Mouse (Mus musculus): ENCODE results near the gene BC005561. TPM values are rescaled to one million over a fixed set of nuclear protein-coding genes. Genes with fewer than 3 reads are reported as not detected.

Gene BC005561
- total and polyA plus RNA-seq, 3 experiments: 1.8 to 4.0 (median 2.5) TPM

DNA sequence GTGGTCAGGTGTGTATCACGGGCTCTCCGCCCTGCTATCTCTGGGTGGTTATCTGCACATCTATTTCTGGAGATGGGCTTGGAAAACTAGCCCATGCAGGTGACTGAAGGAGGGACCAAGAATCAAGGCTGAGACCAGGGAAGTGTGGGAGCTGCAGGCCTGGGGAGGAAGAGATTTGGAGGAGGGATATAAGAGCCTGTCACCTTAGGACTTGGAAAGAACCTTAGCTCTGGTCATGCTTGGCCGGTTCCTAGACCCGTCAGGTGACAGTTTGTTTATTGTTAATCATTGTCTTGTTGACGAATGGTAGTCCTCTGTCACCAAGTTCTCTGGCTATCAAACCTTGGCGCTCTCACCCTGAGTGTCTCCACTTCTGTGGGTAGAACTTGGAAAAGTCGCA lies 27.8 kb upstream of the BC005561 start:
- dilution Hi-C loops (cut with MboI; ENCODE audit: extremely low pct_ligation_motif_present, extremely low pct_unique_long_range_greater_than_20kb, low sequenced_read_pairs) (no loop called here), in situ Hi-C loops (cut with MboI; ENCODE audit: low pct_ligation_motif_present, low pct_unique_long_range_greater_than_20kb, low sequenced_read_pairs) (no loop called here)
- no peak overlapping the region for H3K27ac ChIP-seq (ENCODE audit: insufficient read depth, low read depth)
- no peaks in the 10 kb centered on the region for H3K4me1 ChIP-seq (ENCODE audit: control insufficient read depth in 1 of 2, insufficient read depth in 2 of 2)
- H3K27me3 ChIP-seq (replicated peaks): no peaks in the 10 kb centered on the region
- H3K9me3 ChIP-seq (replicated peaks; ENCODE audit: low read length): no peaks in the 10 kb centered on the region
- H3K36me3 ChIP-seq (replicated peaks in 1 of 2; ENCODE audit: control insufficient read depth in 1 of 2, insufficient read depth in 1 of 2, low read length in 1 of 2): no peaks in the 10 kb centered on the region
- H3K9ac ChIP-seq (ENCODE audit: insufficient read depth, low read depth): no peak overlapping the region
- no peak overlapping the region for H3K4me3 ChIP-seq (replicated peaks in 1 of 3; ENCODE audit: low read depth in 2 of 3, low read length in 2 of 3, poor library complexity in 1 of 3)
- H3K4me2 ChIP-seq (ENCODE audit: insufficient read depth, low read depth, poor library complexity, severe bottlenecking): no peak overlapping the region
- DNase-seq (ENCODE audit: extremely low read depth): no peak
- TF ChIP-seq RAD21 (IDR thresholded peaks at IDR 0.05; ENCODE audit: low read depth, low read length) (no peak), CHD1 (IDR thresholded peaks at IDR 0.05; ENCODE audit: low read depth, low read length) (no peak), MEF2A (IDR thresholded peaks at IDR 0.05; ENCODE audit: borderline replicate concordance, low read depth, low read length) (no peak), HCFC1 (IDR thresholded peaks at IDR 0.05; ENCODE audit: low read depth, low read length) (no peak), ZMIZ1 (IDR thresholded peaks at IDR 0.05; ENCODE audit: low read depth, low read length) (no peak), UBTF (IDR thresholded peaks at IDR 0.05; ENCODE audit: low read depth, low read length) (no peak), IRF4 (IDR thresholded peaks at IDR 0.05; ENCODE audit: low read depth, low read length) (no peak), RCOR1 (conservative IDR thresholded peaks at IDR 0.05; ENCODE audit: low read depth, low read length) (no peak), ETS1 (conservative IDR thresholded peaks at IDR 0.05; ENCODE audit: low read depth, low read length) (no peak), ZKSCAN1 (IDR thresholded peaks at IDR 0.05; ENCODE audit: borderline replicate concordance, low read depth, low read length) (no peak)
- H3K79me2 ChIP-seq (replicated peaks; ENCODE audit: control insufficient read depth, extremely low read depth, insufficient read depth, poor library complexity, severe bottlenecking): no peaks in the 10 kb centered on the region

DNA sequence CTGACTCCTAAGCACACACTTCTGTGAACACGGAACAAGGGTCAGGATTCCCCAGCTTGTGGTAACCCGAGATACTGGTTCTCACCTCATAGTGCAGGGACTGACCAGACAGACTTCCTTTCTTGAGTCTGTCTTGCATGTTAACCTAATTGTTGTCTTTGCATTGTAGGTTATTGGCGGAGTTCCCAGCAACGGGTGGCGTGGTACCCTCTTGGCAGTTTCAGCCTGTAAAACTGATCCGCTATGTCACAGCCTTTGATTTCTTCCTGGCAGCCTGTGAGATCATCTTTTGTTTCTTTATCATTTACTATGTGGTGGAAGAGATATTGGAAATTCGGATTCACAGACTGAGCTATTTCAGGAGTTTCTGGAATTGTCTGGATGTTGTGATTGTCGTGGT lies 25.3 kb upstream of the BC005561 start:
- DNase-seq (ENCODE audit: extremely low read depth): no peak
- dilution Hi-C loops (cut with MboI; ENCODE audit: extremely low pct_ligation_motif_present, extremely low pct_unique_long_range_greater_than_20kb, low sequenced_read_pairs): no loop called here
- Histone ChIP-seq H3K27ac (ENCODE audit: insufficient read depth, low read depth) (no peak overlapping the region), H3K9ac (ENCODE audit: insufficient read depth, low read depth) (no peak overlapping the region), H3K4me3 (replicated peaks in 1 of 3; ENCODE audit: low read depth in 2 of 3, low read length in 2 of 3, poor library complexity in 1 of 3) (no peak overlapping the region), H3K27me3 (replicated peaks) (no peaks in the 10 kb centered on the region), H3K36me3 (replicated peaks in 1 of 2; ENCODE audit: control insufficient read depth in 1 of 2, insufficient read depth in 1 of 2, low read length in 1 of 2) (no peaks in the 10 kb centered on the region), H3K4me2 (ENCODE audit: insufficient read depth, low read depth, poor library complexity, severe bottlenecking) (no peak overlapping the region), H3K9me3 (replicated peaks; ENCODE audit: low read length) (no peaks in the 10 kb centered on the region), H3K4me1 (ENCODE audit: control insufficient read depth in 1 of 2, insufficient read depth in 2 of 2) (no peaks in the 10 kb centered on the region), H3K79me2 (replicated peaks; ENCODE audit: control insufficient read depth, extremely low read depth, insufficient read depth, poor library complexity, severe bottlenecking) (no peaks in the 10 kb centered on the region)
- in situ Hi-C loops (cut with MboI; ENCODE audit: low pct_ligation_motif_present, low pct_unique_long_range_greater_than_20kb, low sequenced_read_pairs): no loop called here
- TF ChIP-seq GABPA (IDR thresholded peaks at IDR 0.05; ENCODE audit: insufficient replicate concordance, low read depth, low read length) (no peak), MYC (IDR thresholded peaks at IDR 0.05; ENCODE audit: low read depth, low read length) (no peak)

DNA sequence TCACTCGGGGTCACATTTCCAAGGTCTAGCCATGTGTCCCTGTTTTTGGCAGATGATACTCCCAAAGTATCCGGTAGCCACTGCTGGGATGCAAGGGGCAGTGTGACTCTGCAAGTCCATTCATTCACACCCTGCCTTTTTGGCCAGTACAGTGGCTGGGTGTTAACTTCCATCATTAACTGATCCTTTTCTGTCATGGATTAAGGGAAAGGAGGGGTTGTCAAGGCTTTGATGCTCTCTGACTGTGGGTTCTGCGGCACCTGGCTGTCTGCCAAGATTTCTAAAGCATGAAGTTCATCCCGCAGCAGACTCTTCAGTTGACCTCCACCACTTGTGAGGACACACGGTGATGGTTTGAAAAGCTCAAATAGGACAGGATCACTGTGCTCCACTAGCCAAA lies 16.6 kb upstream of the BC005561 start:
- no peak for DNase-seq (ENCODE audit: extremely low read depth)
- H3K4me3 ChIP-seq (replicated peaks in 1 of 3; ENCODE audit: low read depth in 2 of 3, low read length in 2 of 3, poor library complexity in 1 of 3): no peak overlapping the region
- no peaks in the 10 kb centered on the region for H3K27me3 ChIP-seq (replicated peaks)
- H3K36me3 ChIP-seq (replicated peaks in 1 of 2; ENCODE audit: control insufficient read depth in 1 of 2, insufficient read depth in 1 of 2, low read length in 1 of 2): no peaks in the 10 kb centered on the region
- TF ChIP-seq USF2 (conservative IDR thresholded peaks at IDR 0.05; ENCODE audit: low read depth, low read length): no peak
- no peak for TF ChIP-seq NELFE (IDR thresholded peaks at IDR 0.05; ENCODE audit: low read depth, low read length)
- TF ChIP-seq ZC3H11A (IDR thresholded peaks at IDR 0.05; ENCODE audit: low read depth, low read length): no peak
- TF ChIP-seq JUND (conservative IDR thresholded peaks at IDR 0.05; ENCODE audit: low read depth, low read length): no peak
- no peak for TF ChIP-seq NRF1 (IDR thresholded peaks at IDR 0.05; ENCODE audit: low read depth, low read length)
- TF ChIP-seq EP300 (IDR thresholded peaks at IDR 0.05; ENCODE audit: low read length): no peak
- TF ChIP-seq JUN (IDR thresholded peaks at IDR 0.05; ENCODE audit: insufficient read depth, low read depth, low read length): no peak
- TF ChIP-seq ZNF384 (IDR thresholded peaks at IDR 0.05; ENCODE audit: low read depth, low read length): no peak
- no peak for TF ChIP-seq RAD21 (IDR thresholded peaks at IDR 0.05; ENCODE audit: low read depth, low read length)
- TF ChIP-seq BHLHE40 (IDR thresholded peaks at IDR 0.05; ENCODE audit: low read depth, low read length): no peak
- TF ChIP-seq RCOR1 (conservative IDR thresholded peaks at IDR 0.05; ENCODE audit: low read depth, low read length): no peak
- TF ChIP-seq ELF1 (IDR thresholded peaks at IDR 0.05; ENCODE audit: low read depth, low read length): no peak
- no peak for TF ChIP-seq ETS1 (conservative IDR thresholded peaks at IDR 0.05; ENCODE audit: low read depth, low read length)
- TF ChIP-seq MAX (IDR thresholded peaks at IDR 0.05; ENCODE audit: low read length): no peak
- TF ChIP-seq SMC3 (IDR thresholded peaks at IDR 0.05; ENCODE audit: low read depth, low read length): no peak
- TF ChIP-seq TCF12 (IDR thresholded peaks at IDR 0.05; ENCODE audit: low read depth, low read length): no peak
- TF ChIP-seq TBP (conservative IDR thresholded peaks at IDR 0.05; ENCODE audit: low read depth, low read length): no peak
- in situ Hi-C loops (cut with MboI; ENCODE audit: low pct_ligation_motif_present, low pct_unique_long_range_greater_than_20kb, low sequenced_read_pairs): no loop called here
- H3K4me1 ChIP-seq (ENCODE audit: control insufficient read depth in 1 of 2, insufficient read depth in 2 of 2): no peaks in the 10 kb centered on the region
- H3K27ac ChIP-seq (ENCODE audit: insufficient read depth, low read depth): no peak overlapping the region
- no peak overlapping the region for H3K4me2 ChIP-seq (ENCODE audit: insufficient read depth, low read depth, poor library complexity, severe bottlenecking)
- no peak overlapping the region for H3K9ac ChIP-seq (ENCODE audit: insufficient read depth, low read depth)
- dilution Hi-C loops (cut with MboI; ENCODE audit: extremely low pct_ligation_motif_present, extremely low pct_unique_long_range_greater_than_20kb, low sequenced_read_pairs): no loop called here
- no peaks in the 10 kb centered on the region for H3K9me3 ChIP-seq (replicated peaks; ENCODE audit: low read length)
- H3K79me2 ChIP-seq (replicated peaks; ENCODE audit: control insufficient read depth, extremely low read depth, insufficient read depth, poor library complexity, severe bottlenecking): no peaks in the 10 kb centered on the region

Measured in CH12.LX (cell line).